Mouse (Mus musculus): ENCODE results near the gene BC028528. TPM values are rescaled to one million over a fixed set of nuclear protein-coding genes. Genes with fewer than 3 reads are reported as not detected.

BC028528 gene
- 11.8 and 12.4 TPM in 2 replicates for polyA plus RNA-seq (2015; fragmentation: Nextera tagmentation; extraction: Ambion mirVana)

DNA sequence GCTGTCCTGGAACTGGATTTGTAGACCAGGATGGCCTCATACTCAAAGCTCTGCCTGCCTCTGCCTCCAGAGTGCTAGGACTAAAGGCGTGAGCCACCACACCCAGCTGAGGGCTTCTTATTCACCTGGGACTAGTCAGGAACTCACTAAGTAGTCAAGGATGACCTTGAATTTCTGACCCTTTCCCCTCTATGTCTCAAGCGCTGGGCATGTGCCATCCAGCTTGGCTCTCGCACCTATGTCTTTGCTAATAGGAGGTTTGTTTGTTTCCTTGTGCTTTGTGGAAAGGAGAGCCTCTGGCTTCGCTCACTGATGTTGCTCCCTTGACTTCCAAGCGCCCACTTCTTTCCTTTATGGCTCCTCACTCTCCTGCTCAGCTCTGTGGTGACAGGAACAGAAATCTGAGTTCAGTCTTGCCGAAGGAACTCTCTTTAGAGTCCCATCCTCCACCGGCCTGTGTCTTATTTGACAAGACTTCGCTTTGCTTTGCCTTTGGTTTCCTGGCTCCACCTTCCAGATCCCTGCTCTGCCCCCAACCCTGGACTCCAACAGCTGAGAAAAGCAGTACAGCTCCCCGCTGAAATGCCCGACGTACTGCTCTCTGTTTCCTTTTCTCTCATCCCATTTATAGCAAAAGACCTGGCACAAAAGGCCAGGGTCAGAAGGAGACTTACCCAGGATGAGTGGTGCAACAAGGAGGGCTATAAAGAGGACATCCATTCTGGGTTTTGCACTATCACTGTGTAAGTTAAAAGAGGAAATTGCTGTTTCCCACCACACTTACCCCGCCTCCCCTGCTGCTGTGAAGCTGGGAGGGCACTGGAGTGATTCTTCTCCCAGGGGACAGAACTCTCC is at the start of gene BC028528:
Gene BC028528 (minus strand): TSS at position 795 of the 855 bp plus-strand sequence.
- Histone ChIP-seq H3K9me3 (replicated peaks) (no peaks in the 10 kb centered on the region), H3K27me3 (peaks cover 10% of the 10 kb centered on the region; the same call in 1 of the 2 replicates), H3K9ac (no peak within 1 kb of the TSS), H3K36me3 (ENCODE audit: poor library complexity, severe bottlenecking) (no peaks in the 10 kb centered on the region), H3K27ac (0 out of 2 replicates have a peak within 1 kb of the TSS, but pooled peaks have one; percentile 21), H3K4me2 (no peak within 1 kb of the TSS), H3K4me3 (no peak within 1 kb of the TSS), H3K4me1 (peaks cover 24% of the 10 kb centered on the region)
- no peak for ATAC-seq
- WGBS, result 31% methylated on average over 12 of the region's 12 CpGs

DNA sequence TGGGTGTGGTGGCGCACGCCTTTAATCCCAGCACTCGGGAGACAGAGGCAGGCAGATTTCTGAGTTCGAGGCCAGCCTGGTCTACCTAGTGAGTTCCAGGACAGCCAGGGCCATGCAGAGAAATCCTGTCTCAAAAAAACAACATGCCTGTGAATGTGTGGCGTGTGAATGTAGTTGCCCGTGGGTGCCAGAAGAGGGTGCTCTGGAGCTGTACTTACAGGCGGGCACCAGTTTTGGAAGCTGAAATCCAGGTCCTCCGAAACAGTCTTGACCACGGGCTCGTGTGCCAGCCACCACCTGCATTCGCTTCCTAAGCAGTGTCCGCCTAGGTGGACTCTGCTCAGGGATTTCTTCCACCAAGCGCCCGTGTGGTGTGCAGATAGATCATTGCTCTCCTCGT is 47.0 kb upstream of the BC028528 start:
- Histone ChIP-seq H3K4me1 (no peaks in the 10 kb centered on the region), H3K27ac (no peak overlapping the region), H3K4me3 (no peak overlapping the region), H3K9me3 (replicated peaks) (no peaks in the 10 kb centered on the region), H3K9ac (no peak overlapping the region), H3K36me3 (ENCODE audit: poor library complexity, severe bottlenecking) (peaks cover 90% of the 10 kb centered on the region), H3K4me2 (no peak overlapping the region), H3K27me3 (no peaks in the 10 kb centered on the region)
- no peak for ATAC-seq
- 92% methylated on average over 15 of the region's 15 CpGs for WGBS

DNA sequence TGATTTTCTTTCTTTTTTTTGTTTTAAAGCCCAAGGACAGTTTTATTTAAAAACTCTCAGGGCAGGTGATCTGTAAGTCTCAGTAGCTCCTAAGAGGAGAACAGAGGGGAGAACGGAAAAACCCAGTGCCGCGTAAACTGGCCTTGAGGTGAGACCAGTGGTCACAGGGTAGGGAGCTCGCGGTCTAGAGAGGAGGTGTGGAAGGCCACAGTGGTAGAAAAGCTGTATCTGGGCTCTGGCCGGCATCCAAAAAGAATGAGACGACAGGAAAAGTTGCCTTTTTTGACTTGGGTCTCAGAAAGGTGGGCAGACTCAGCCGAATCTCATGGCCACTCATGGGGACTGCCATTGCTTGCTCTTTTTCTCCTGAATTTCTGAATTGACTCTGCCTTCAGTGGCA is 46.4 kb upstream of the BC028528 start:
- Histone ChIP-seq H3K27ac (no peak overlapping the region), H3K4me2 (no peak overlapping the region), H3K4me3 (no peak overlapping the region), H3K9ac (no peak overlapping the region), H3K27me3 (no peaks in the 10 kb centered on the region), H3K36me3 (ENCODE audit: poor library complexity, severe bottlenecking) (peaks cover 92% of the 10 kb centered on the region), H3K9me3 (replicated peaks) (no peaks in the 10 kb centered on the region), H3K4me1 (no peaks in the 10 kb centered on the region)
- 93% methylated on average over 8 of the region's 8 CpGs for WGBS
- no peak for ATAC-seq

DNA sequence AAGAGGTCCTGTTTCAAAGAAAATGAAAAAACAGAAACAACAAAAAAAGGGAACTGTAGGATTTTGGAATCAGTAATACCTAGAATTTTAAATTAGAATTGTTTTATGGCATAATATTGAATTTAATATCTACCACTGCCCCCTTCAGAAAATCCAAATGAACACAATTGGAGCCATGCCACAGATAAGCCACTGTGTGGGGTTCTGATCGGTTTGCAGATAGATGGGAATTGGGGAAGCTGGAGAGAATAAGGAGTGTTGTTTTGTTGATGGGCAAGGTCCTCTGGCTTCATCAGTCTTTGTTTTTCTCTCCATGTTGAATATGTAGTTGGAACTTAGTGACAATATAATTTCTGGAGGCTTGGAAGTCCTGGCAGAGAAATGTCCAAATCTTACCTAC is 42.6 kb upstream of the BC028528 start:
- H3K4me2 ChIP-seq, result no peak overlapping the region
- H3K9ac ChIP-seq, result no peak overlapping the region
- ATAC-seq, result no peak
- no peak overlapping the region for H3K4me3 ChIP-seq
- H3K27me3 ChIP-seq, result no peaks in the 10 kb centered on the region
- H3K4me1 ChIP-seq, result peaks cover 23% of the 10 kb centered on the region
- no peak overlapping the region for H3K27ac ChIP-seq
- H3K36me3 ChIP-seq (ENCODE audit: poor library complexity, severe bottlenecking), result peaks cover 57% of the 10 kb centered on the region
- 84% methylated on average over 1 of the region's 1 CpGs for WGBS
- H3K9me3 ChIP-seq (replicated peaks), result no peaks in the 10 kb centered on the region

DNA sequence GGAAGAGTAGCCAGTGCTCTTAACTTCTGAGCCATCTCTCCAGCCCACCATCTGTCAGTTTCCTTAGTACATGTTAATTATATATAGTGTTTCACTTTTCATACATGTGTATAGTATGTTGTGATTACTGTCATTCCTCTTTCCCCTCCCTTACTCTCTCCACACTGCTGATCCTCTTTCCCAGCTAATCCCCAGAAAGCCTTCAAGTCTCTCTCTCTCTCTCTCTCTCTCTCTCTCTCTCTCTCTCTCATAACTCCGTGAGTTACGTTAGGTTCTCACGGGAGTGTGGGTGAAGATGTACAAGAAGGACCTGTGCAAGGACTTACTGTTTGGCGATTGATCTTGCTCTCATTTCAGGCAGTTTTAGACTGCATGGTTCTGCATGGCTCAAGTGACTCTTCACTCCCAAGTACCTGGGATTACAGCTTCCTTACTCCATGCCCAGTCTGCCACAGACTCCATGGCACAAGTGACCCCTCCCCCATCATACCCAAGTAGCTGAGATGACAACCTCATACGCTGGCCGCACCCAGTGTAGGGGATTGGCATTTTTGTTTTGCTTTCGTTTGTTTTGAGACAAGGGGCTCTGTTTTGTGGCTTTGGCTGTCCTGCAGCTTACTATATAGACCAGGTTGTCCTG is 41.4 kb upstream of the BC028528 start:
- H3K4me3 ChIP-seq, result no peak overlapping the region
- no peaks in the 10 kb centered on the region for H3K9me3 ChIP-seq (replicated peaks)
- ATAC-seq, result no peak
- H3K4me2 ChIP-seq, result no peak overlapping the region
- 95% methylated on average over 7 of the region's 7 CpGs for whole genome bisulfite sequencing
- H3K27ac ChIP-seq, result no peak overlapping the region
- H3K36me3 ChIP-seq (ENCODE audit: poor library complexity, severe bottlenecking), result peaks cover 45% of the 10 kb centered on the region
- peaks cover 23% of the 10 kb centered on the region for H3K4me1 ChIP-seq
- no peak overlapping the region for H3K9ac ChIP-seq
- no peaks in the 10 kb centered on the region for H3K27me3 ChIP-seq

DNA sequence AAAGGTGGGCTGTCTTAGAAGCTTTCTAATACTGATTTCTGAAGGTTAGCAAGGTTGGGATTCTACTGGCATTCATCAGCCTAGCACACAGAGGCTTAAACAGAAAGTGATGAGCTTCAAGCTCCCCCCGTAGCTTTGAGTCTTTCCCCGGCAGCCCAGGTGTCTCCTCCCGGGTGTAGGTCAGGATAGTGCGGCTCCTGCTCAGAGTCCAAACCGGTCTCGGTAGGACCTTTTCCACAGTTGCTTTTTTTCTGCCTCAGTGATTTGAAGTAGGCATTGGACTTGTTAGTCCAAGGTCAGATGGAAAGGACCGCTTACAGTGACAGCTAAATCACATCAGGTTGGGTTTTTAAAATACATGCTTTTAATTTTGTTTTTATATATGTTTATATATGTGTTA is 40.8 kb upstream of the BC028528 start:
- peaks cover 38% of the 10 kb centered on the region for H3K36me3 ChIP-seq (ENCODE audit: poor library complexity, severe bottlenecking)
- H3K27me3 ChIP-seq, result no peaks in the 10 kb centered on the region
- WGBS, result 90% methylated on average over 7 of the region's 7 CpGs
- H3K4me2 ChIP-seq, result peak overlapping the region; percentile 27
- peak overlapping the region; percentile 7; the same call in 1 of the 2 replicates for H3K4me3 ChIP-seq
- no peak overlapping the region; the same call in 1 of the 2 replicates for H3K9ac ChIP-seq
- peaks cover 23% of the 10 kb centered on the region for H3K4me1 ChIP-seq
- H3K27ac ChIP-seq, result no peak overlapping the region
- H3K9me3 ChIP-seq (replicated peaks), result no peaks in the 10 kb centered on the region
- no peak for ATAC-seq

DNA sequence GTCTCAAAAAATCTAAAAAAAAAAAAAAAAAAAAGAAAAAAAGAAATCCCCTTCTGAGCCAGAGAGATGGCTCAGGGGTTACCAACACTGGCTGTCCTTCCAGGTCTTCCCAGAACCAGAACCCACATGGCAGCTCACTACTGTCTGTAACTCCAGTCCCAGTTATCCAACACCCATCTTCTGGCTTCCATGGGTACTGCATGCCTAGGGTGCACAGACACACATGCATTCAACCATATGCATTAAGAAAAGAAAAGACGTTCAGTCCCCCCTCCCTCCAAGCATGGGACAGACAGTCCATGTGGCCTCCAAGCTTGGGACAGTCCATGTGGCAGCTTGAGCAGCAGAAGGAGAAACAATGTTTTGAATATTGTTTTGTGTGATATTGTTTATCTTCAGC is 40.4 kb upstream of the BC028528 start:
- Histone ChIP-seq H3K36me3 (ENCODE audit: poor library complexity, severe bottlenecking) (peaks cover 34% of the 10 kb centered on the region), H3K4me2 (peak overlapping the region; percentile 27), H3K9ac (no peak overlapping the region; the same call in 1 of the 2 replicates), H3K4me1 (peaks cover 23% of the 10 kb centered on the region), H3K27ac (no peak overlapping the region), H3K9me3 (replicated peaks) (no peaks in the 10 kb centered on the region), H3K27me3 (no peaks in the 10 kb centered on the region), H3K4me3 (peak overlapping the region; percentile 7; the same call in 1 of the 2 replicates)
- no peak for ATAC-seq
- WGBS, result 49% methylated on average over 1 of the region's 1 CpGs

DNA sequence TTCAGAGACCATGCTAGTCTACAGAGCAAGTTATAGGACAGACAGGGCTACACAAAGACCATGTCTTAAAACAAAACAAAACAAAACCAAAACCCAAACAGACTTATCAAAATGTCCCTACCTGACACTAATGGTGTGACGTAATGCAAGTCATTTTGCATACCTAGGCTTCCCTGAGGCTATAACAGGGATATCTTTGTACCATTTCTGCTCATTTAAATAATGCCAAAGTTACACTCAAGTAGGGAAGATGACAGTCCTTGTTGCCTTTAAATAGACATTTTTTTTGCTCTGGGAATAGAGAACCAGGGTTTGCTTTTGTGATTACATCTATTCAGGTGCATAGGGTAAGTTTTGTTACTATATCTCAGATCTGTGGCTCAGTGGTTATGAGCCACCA is 39.7 kb upstream of the BC028528 start:
- 86% methylated on average over 1 of the region's 1 CpGs for WGBS
- Histone ChIP-seq H3K4me2 (peak overlapping the region; percentile 74), H3K9ac (peak overlapping the region; percentile 5; the same call in 1 of the 2 replicates)

DNA sequence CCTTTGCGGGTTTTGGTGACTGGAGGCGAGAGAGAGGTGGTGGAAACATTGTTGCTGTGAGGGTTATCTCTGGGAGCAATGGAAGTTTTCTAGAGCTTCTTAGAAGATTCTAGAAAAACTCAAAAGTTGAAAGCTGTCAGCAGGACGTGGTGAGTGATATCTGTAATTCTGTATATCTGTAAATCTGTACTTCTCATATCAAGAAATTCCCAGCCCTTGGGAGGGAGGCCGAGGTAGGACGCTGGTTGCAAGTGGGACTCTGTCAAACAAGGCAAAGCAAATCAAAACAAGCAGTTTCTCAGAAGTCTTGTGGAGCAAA is 38.6 kb upstream of the BC028528 start:
- Histone ChIP-seq H3K27me3 (no peaks in the 10 kb centered on the region), H3K9ac (peak overlapping the region; percentile 97), H3K9me3 (replicated peaks) (no peaks in the 10 kb centered on the region), H3K4me1 (peaks cover 23% of the 10 kb centered on the region), H3K4me3 (peak overlapping the region; percentile 96), H3K36me3 (ENCODE audit: poor library complexity, severe bottlenecking) (peaks cover 23% of the 10 kb centered on the region), H3K27ac (peak overlapping the region; percentile 90), H3K4me2 (peak overlapping the region; percentile 74)
- 3% methylated on average over 5 of the region's 5 CpGs for WGBS
- ATAC-seq, result no peak

More for the DNA sequence above, 39.7 kb upstream of the BC028528 start:
- ATAC-seq, result no peak
- Histone ChIP-seq H3K4me1 (peaks cover 23% of the 10 kb centered on the region), H3K27me3 (no peaks in the 10 kb centered on the region), H3K27ac (no peak overlapping the region), H3K9me3 (replicated peaks) (no peaks in the 10 kb centered on the region), H3K36me3 (ENCODE audit: poor library complexity, severe bottlenecking) (peaks cover 27% of the 10 kb centered on the region), H3K4me3 (0 out of 2 replicates have a peak overlapping the region, but pooled peaks have one; percentile 96)

DNA sequence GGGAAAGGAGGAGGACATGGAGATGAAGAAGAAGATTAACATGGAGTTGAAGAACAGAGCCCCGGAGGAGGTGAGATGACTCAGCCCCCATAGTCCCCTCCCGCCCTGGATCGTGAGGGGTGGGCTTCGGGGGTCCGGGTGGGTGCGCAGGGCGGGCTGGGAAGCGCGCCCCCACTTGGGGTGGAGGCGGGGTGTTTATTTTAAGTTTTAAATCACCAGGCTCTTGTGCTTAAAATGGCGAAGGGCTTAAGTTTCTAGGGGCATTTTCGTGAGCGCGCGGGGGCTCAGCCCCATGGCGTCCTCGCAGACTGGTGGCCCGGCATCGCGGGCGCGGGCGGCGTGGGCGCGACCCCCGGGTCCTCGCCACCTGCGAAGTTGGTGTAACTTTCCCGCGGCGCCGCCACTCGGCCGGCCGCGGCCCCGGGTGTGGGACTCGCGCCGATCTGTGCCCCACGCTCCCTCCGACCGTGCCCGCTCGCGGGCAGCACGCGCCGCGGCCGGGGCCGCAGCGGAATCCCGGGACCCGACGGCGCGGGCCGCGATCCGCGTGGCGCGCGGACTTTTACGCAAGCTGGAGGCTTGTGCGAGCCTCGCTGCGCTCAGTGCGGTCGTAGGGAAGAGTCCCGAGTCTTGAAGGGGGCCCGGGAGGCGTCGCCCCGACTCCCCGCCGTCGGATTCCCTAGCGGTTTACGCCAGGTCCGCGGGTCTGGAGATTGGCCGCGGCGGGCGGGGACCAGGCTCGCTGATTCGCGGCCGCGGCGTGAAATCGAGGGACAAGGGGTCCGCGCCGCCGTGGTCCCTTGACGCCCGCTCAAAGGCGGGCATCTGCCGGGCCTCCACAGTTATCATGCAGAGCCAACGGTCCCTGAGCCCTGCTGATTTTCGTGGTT is 38.0 kb upstream of the BC028528 start:
- Histone ChIP-seq H3K9me3 (replicated peaks) (no peaks in the 10 kb centered on the region), H3K27ac (peak overlapping the region; percentile 90)

DNA sequence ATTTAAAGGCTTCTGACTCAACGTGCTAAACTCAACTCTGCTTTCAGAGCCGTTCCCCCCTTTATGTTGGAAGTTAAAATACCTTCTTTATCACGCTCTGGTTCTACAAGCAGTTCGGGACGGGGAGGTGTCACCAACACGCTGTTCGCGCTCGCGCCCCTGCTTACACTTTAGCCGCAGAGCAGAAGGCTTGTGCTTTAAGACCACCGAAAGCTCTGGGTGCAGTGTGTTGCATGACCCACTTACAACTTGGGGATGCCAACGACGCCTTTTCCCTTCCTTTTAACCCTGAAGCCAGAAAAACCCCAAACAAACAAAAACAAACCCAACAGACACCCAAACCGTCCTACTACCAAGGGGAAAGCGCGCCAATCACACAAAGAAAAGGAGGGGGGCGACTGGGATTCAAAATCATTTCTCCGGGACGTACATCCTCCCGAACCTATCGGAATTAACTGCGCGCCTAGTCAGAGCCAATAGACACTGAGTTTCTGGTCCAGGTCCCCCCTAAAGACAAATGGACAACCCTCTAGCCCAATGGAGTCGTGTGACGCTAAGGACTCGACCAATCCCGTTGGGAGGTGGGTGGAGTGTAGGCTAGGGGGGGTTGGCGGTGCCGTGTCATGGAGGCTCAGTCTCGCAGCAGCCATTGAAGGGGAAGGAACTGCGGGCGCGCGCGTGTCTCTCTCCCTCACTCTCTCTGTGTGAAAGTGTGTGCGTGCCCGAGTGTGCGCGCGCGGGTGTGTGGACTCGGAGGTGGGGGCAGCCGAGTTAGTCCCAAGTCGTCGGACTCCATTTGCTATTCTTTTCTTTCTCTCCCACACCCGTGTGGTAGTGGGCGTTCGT is 37.1 kb upstream of the BC028528 start, which contains the start of gene Anp32e:
Gene Anp32e (plus strand): TSS at position 589 of the 846 bp plus-strand sequence.
- Histone ChIP-seq H3K4me1 (peaks cover 23% of the 10 kb centered on the region), H3K9ac (peak within 1 kb of the TSS; percentile 97), H3K9me3 (replicated peaks) (no peaks in the 10 kb centered on the region), H3K4me3 (peak within 1 kb of the TSS; percentile 96), H3K27me3 (no peaks in the 10 kb centered on the region), H3K27ac (peak within 1 kb of the TSS; percentile 90), H3K36me3 (ENCODE audit: poor library complexity, severe bottlenecking) (peaks cover 8% of the 10 kb centered on the region), H3K4me2 (peak within 1 kb of the TSS; percentile 74)
- WGBS, result under 1% methylated on average over 49 of the region's 49 CpGs
- peak; percentile 100 for ATAC-seq

More for the DNA sequence above, 38.0 kb upstream of the BC028528 start:
- Histone ChIP-seq H3K9ac (peak overlapping the region; percentile 97), H3K36me3 (ENCODE audit: poor library complexity, severe bottlenecking) (peaks cover 17% of the 10 kb centered on the region), H3K4me1 (peaks cover 23% of the 10 kb centered on the region), H3K4me3 (peak overlapping the region; percentile 96), H3K4me2 (peak overlapping the region; percentile 74), H3K27me3 (no peaks in the 10 kb centered on the region)
- under 1% methylated on average over 105 of the region's 105 CpGs for WGBS
- ATAC-seq, result peak; percentile 57
